ENCODE assay signal across 25 mouse cellular contexts in the genomic region with DNA sequence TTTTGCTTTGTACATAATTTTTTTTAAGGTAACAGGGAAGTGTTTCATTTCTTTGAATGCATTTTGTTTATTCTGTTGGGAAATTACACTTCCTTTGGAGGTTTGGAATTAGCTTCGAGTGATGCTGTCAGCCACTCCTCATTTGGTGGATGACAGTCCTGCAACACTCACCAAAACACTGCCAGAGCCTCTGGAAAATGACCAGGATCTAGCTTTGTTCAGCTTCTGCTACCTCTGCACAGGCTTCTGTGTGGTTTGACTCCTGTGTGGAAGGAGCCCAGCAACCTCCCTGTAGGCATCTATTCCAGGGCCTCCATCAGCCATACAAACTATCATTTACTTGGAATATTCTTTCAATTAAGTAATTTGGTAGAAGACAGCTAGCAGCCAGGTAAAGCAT.
DNase-seq lines count a peak whose midpoint lies in the region; ATAC-seq and TF ChIP-seq lines count a peak whose summit lies in the region.
"Had no signal": no experiment of that assay in that cellular context is flagged by ENCODE, and none has a peak within 500 bp of the region (broad histone marks: within the 10 kb centered on the region; RNA-seq: fewer than 3 reads in every experiment).

No protein-coding gene starts in this region.

- H3K4me3 ChIP-seq in lung, embryonic 16.5 days (ENCODE audit: low read length): no peak overlapping the region
- no peak overlapping the region for H3K4me3 ChIP-seq in lung, postnatal 0 days (ENCODE audit: low read depth, low read length)
- H3K4me3 ChIP-seq in embryonic facial prominence, embryonic 14.5 days (ENCODE audit: low read depth, low read length): no peak overlapping the region
- H3K4me3 ChIP-seq: erythroblast, embryonic 14.5 days; forebrain, embryonic 12.5 days; heart, embryonic 15.5 days; intestine, embryonic 15.5 days; liver, embryonic 15.5 days; midbrain, embryonic 10.5 days had no signal

- H3K4me2 ChIP-seq in lung, embryonic 16.5 days (ENCODE audit: low read depth, low read length): no peak overlapping the region
- H3K4me2 ChIP-seq in lung, postnatal 0 days (replicated peaks; ENCODE audit: low read depth, low read length): no peak overlapping the region
- no peak overlapping the region for H3K4me2 ChIP-seq in embryonic facial prominence, embryonic 14.5 days (ENCODE audit: low read depth, low read length)
- H3K4me2 ChIP-seq: forebrain, embryonic 12.5 days; heart, embryonic 15.5 days; hindbrain, embryonic 14.5 days; intestine, embryonic 15.5 days; liver, embryonic 15.5 days had no signal

- H3K36me3 ChIP-seq in lung, embryonic 16.5 days (ENCODE audit: control insufficient read depth, insufficient read depth, low read length): no peaks in the 10 kb centered on the region; the same call in 1 of the 2 replicates
- H3K36me3 ChIP-seq in lung, postnatal 0 days (ENCODE audit: insufficient read depth, low read length): no peaks in the 10 kb centered on the region
- no peaks in the 10 kb centered on the region for H3K36me3 ChIP-seq in embryonic facial prominence, embryonic 14.5 days (ENCODE audit: control insufficient read depth, insufficient read depth, low read length)
- H3K36me3 ChIP-seq: forebrain, embryonic 12.5 days; heart, embryonic 15.5 days; intestine, embryonic 15.5 days; liver, embryonic 15.5 days; midbrain, embryonic 10.5 days had no signal

- peaks cover 21% of the 10 kb centered on the region for H3K4me1 ChIP-seq in lung, embryonic 16.5 days (replicated peaks; ENCODE audit: control insufficient read depth, insufficient read depth, low read length)
- H3K4me1 ChIP-seq in lung, postnatal 0 days (ENCODE audit: insufficient read depth, low read depth, low read length): no peaks in the 10 kb centered on the region
- H3K4me1 ChIP-seq in embryonic facial prominence, embryonic 14.5 days (ENCODE audit: control insufficient read depth, insufficient read depth, low read length): peaks cover 40% of the 10 kb centered on the region
- H3K4me1 ChIP-seq: liver, embryonic 15.5 days had no signal

- no peak overlapping the region for H3K27ac ChIP-seq in lung, embryonic 16.5 days (ENCODE audit: low read length)
- no peak overlapping the region for H3K27ac ChIP-seq in lung, postnatal 0 days (ENCODE audit: low read length)
- peak overlapping the region; percentile 73; the same call in 1 of the 2 replicates for H3K27ac ChIP-seq in embryonic facial prominence, embryonic 14.5 days (replicated peaks; ENCODE audit: low read depth, low read length)
- H3K27ac ChIP-seq: forebrain, embryonic 12.5 days; heart, embryonic 15.5 days; hindbrain, embryonic 14.5 days; intestine, embryonic 15.5 days; liver, embryonic 15.5 days; macrophage had no signal

- ATAC-seq in lung, embryonic 16.5 days (ENCODE audit: low read depth): peak; percentile 19; the same call in 1 of the 2 replicates
- no peak for ATAC-seq in lung, postnatal 0 days
- ATAC-seq in embryonic facial prominence, embryonic 14.5 days (ENCODE audit: low read depth): no peak
- no peak for ATAC-seq in megakaryocyte-erythroid progenitor cell, adult 5-6 weeks (replicated peaks; ENCODE audit: low FRiP score, low TSS enrichment, poor library complexity, severe bottlenecking)
- ATAC-seq: intestine, embryonic 15.5 days had no signal

- no peak for TF ChIP-seq CTCF in lung, postnatal 0 days (IDR thresholded peaks at IDR 0.05)

- H3K9me3 ChIP-seq in lung, embryonic 16.5 days (ENCODE audit: control insufficient read depth, low read length): 0 out of 2 replicates have a peak, but pooled peaks cover 2% of the 10 kb centered on the region
- no peaks in the 10 kb centered on the region for H3K9me3 ChIP-seq in lung, postnatal 0 days (ENCODE audit: low read length)
- H3K9me3 ChIP-seq in embryonic facial prominence, embryonic 14.5 days (ENCODE audit: control insufficient read depth, low read length): 0 out of 2 replicates have a peak, but pooled peaks cover 3% of the 10 kb centered on the region
- H3K9me3 ChIP-seq: forebrain, embryonic 12.5 days; heart, embryonic 15.5 days; intestine, embryonic 15.5 days; liver, embryonic 15.5 days had no signal

- DNase-seq in heart, adult 11 months: peak; percentile 48
- DNase-seq in heart, adult 8-10 months (ENCODE audit: low spot score): no peak
- no peak for DNase-seq in lung, postnatal 0 days (ENCODE audit: low spot score)
- no peak for DNase-seq in embryonic facial prominence, embryonic 14.5 days (ENCODE audit: low spot score)
- DNase-seq in urinary bladder, postnatal 14 days (ENCODE audit: low spot score): no peak
- DNase-seq: cerebellum, adult 11 months; cerebellum, postnatal 36 days; embryo, embryonic 11 days; gastrocnemius, postnatal 25 days; heart, postnatal 36 days; kidney, adult 9 months; kidney, postnatal 14 days; liver; thymus, adult 2 months; thymus, postnatal 4 days had no signal

- no peak for TF ChIP-seq EP300 in lung, postnatal 0 days (IDR thresholded peaks at IDR 0.05)

- H3K27me3 ChIP-seq in lung, embryonic 16.5 days (ENCODE audit: control insufficient read depth, insufficient read depth, low read depth, low read length): no peaks in the 10 kb centered on the region
- no peaks in the 10 kb centered on the region for H3K27me3 ChIP-seq in lung, postnatal 0 days (replicated peaks; ENCODE audit: insufficient read depth, low read length)
- H3K27me3 ChIP-seq in embryonic facial prominence, embryonic 14.5 days (replicated peaks; ENCODE audit: control insufficient read depth, insufficient read depth, low read length): no peaks in the 10 kb centered on the region
- H3K27me3 ChIP-seq: forebrain, embryonic 12.5 days; heart, embryonic 15.5 days; intestine, embryonic 15.5 days; liver, embryonic 15.5 days had no signal

- H3K9ac ChIP-seq in lung, embryonic 16.5 days (ENCODE audit: low read length): no peak overlapping the region
- H3K9ac ChIP-seq in lung, postnatal 0 days (replicated peaks; ENCODE audit: low read depth): no peak overlapping the region
- H3K9ac ChIP-seq in embryonic facial prominence, embryonic 14.5 days (ENCODE audit: low read depth, low read length): no peak overlapping the region
- H3K9ac ChIP-seq: forebrain, embryonic 12.5 days; heart, embryonic 15.5 days; hindbrain, embryonic 14.5 days; intestine, embryonic 15.5 days; liver, embryonic 15.5 days had no signal

- whole genome bisulfite sequencing in lung, embryonic 16.5 days: 38% methylated on average over 1 of the region's 1 CpGs
- WGBS in lung, postnatal 0 days: 21% methylated on average over 1 of the region's 1 CpGs
- 42% methylated on average over 1 of the region's 1 CpGs for WGBS in embryonic facial prominence, embryonic 14.5 days
